Mouse (Mus musculus): ENCODE measurements at regions not wholly inside any gene's neighbourhood (a gene's known extent, or its start where the extent isn't known, plus 50 kb on each side); places are given as distances from the start of the nearest gene placed in this dataset.

DNA sequence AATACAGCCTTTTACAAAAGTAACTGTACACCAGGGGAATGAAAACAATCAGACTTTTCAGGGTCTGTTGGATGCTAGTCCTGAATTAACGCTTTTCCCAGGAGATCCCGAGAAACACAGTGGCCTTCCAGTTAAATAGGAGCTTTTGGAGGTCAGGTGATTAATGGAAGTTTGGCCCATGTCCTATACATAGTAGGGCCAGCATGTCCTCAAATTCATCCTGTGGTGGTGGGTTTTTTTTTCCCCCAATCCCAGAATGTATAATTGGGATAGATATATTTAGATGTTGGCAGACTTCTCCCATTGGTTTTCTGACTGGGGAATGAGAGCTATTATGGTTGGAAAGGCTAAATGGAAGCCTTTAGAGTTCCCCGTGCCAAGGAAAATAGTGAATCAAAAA lies 77.6 kb downstream of the Cd200 start:
- Histone ChIP-seq H3K4me3 (ENCODE audit: insufficient read depth, low read depth, low read length) (no peak overlapping the region), H3K27ac (replicated peaks; ENCODE audit: low read depth, low read length) (peak overlapping the region; percentile 57), H3K4me1 (ENCODE audit: control insufficient read depth, insufficient read depth, insufficient read length, low read length) (peaks cover 23% of the 10 kb centered on the region)

DNA sequence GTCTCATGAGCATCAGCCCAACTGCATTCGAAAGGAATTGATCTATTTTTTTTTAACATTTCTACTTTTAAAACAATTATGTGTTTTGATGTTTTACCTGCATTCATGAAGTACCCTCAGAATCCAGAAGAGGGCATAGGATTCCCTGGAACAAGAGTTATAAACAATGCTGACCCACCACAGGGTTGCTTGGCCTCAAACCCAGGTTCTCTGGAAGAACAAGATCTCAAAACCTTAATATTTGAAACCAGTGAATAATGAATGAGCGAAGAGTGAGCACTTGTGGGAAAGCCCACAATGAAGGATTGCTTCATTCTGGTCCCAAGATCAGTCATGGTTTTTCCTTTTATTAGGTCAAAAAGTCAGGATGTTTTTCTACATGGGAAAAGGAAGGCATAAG lies 78.6 kb downstream of the Cd200 start:
- Histone ChIP-seq H3K4me3 (ENCODE audit: insufficient read depth, low read depth, low read length) (no peak overlapping the region), H3K27ac (replicated peaks; ENCODE audit: low read depth, low read length) (peak overlapping the region; percentile 84)

GRCm38 (mm10) chr16:45329716-45330115 lies 79.1 kb downstream of the Cd200 start:
- Histone ChIP-seq H3K4me3 (ENCODE audit: insufficient read depth, low read depth, low read length) (no peak overlapping the region), H3K4me1 (ENCODE audit: control insufficient read depth, insufficient read depth, insufficient read length, low read length) (peaks cover 23% of the 10 kb centered on the region), H3K27ac (replicated peaks; ENCODE audit: low read depth, low read length) (peak overlapping the region; percentile 84)

More for the DNA sequence above, 78.6 kb downstream of the Cd200 start:
- peaks cover 23% of the 10 kb centered on the region for H3K4me1 ChIP-seq (ENCODE audit: control insufficient read depth, insufficient read depth, insufficient read length, low read length)

GRCm38 (mm10) chr16:45327103-45327502 lies 81.8 kb downstream of the Cd200 start:
- H3K4me1 ChIP-seq (ENCODE audit: control insufficient read depth, insufficient read depth, insufficient read length, low read length): peaks cover 23% of the 10 kb centered on the region
- H3K4me3 ChIP-seq (ENCODE audit: insufficient read depth, low read depth, low read length): no peak overlapping the region
- H3K27ac ChIP-seq (replicated peaks; ENCODE audit: low read depth, low read length): no peak overlapping the region

GRCm38 (mm10) chr16:45311479-45311878 lies 87.4 kb downstream of the Btla start:
- no peak overlapping the region for H3K27ac ChIP-seq (replicated peaks; ENCODE audit: low read depth, low read length)
- H3K4me1 ChIP-seq (ENCODE audit: control insufficient read depth, insufficient read depth, insufficient read length, low read length): no peaks in the 10 kb centered on the region

More at GRCm38 (mm10) chr16:45311479-45311878, 87.4 kb downstream of the Btla start:
- no peak overlapping the region for H3K4me3 ChIP-seq (ENCODE audit: insufficient read depth, low read depth, low read length)

Measured in brown adipose tissue, adult 24 weeks (tissue).